Mouse (Mus musculus) embryonic facial prominence, embryonic 11.5 days (tissue): ENCODE data around the gene Irgq. TPM values are rescaled to one million over a fixed set of nuclear protein-coding genes. Genes with fewer than 3 reads are reported as not detected.
A peak's percentile ranks its signal among the peaks of the same experiment; 100 is the strongest.
"Not testable (repeated sequence)": the region's sequence is repeated elsewhere in the genome, so short reads cannot be mapped to it uniquely, and the experiment has no call there.

Experiments used
- ATAC-seq: fragments of 200-750 bp; cut with Nextera tagmentation; replicated peaks from 2 replicates; pipeline ENCODE4 v1.8.0; 2017; ENCODE audit warnings: low read depth; ENCODE audit not compliant: insufficient number of reproducible peaks, low FRiP score, low TSS enrichment
- DNase-seq: peaks from one replicate; pipeline ENCODE4 v3.0.0-alpha.2; 2015; ENCODE audit warnings: low spot score
- H3K27ac ChIP-seq: fragments of 300-500 bp; sonication (generic); replicated peaks from 2 replicates; pipeline ENCODE4 v1.5.1; 2014; ENCODE audit warnings: mild to moderate bottlenecking, low read depth, low read length, control low read depth
- H3K27me3 ChIP-seq: fragments of 300-500 bp; sonication (generic); 2 replicates; pipeline ENCODE4 v1.6.1; 2014; ENCODE audit warnings: mild to moderate bottlenecking, low read length, moderate library complexity, mixed read lengths; ENCODE audit not compliant: control insufficient read depth, insufficient read depth
- H3K36me3 ChIP-seq: fragments of 300-500 bp; sonication (generic); replicated peaks from 2 replicates; pipeline ENCODE4 v1.6.1; 2014; ENCODE audit warnings: low read depth, mild to moderate bottlenecking, low read length, moderate library complexity, mixed read lengths; ENCODE audit not compliant: control insufficient read depth, insufficient read depth
- H3K4me1 ChIP-seq: fragments of 300-500 bp; sonication (generic); 2 replicates; pipeline ENCODE4 v1.6.1; 2014; ENCODE audit warnings: low read length, mixed read lengths; ENCODE audit not compliant: control insufficient read depth, insufficient read depth
- H3K4me2 ChIP-seq: fragments of 300-500 bp; sonication (generic); 2 replicates; pipeline ENCODE4 v1.6.1; 2014; ENCODE audit warnings: low read depth, mild to moderate bottlenecking, control low read depth, low read length, moderate library complexity
- H3K4me3 ChIP-seq: fragments of 300-500 bp; sonication (generic); 2 replicates; pipeline ENCODE4 v1.5.1; 2014; ENCODE audit warnings: low read depth, low read length, control low read depth
- H3K9ac ChIP-seq: fragments of 300-500 bp; sonication (generic); replicated peaks from 2 replicates; pipeline ENCODE4 v1.6.1; 2014; ENCODE audit warnings: mild to moderate bottlenecking, control low read depth, low read length
- H3K9me3 ChIP-seq: fragments of 300-500 bp; sonication (generic); replicated peaks from 2 replicates; pipeline ENCODE4 v1.6.1; 2016; ENCODE audit warnings: mild to moderate bottlenecking, low read length, inconsistent platforms, mixed read lengths; ENCODE audit not compliant: control insufficient read depth
- WGBS: fragments of 180-500 bp; shearing (Covaris S2); extraction: QIAGEN DNeasy Blood & Tissue Kit; methylation state at CpG from one replicate; pipeline ENCODE4 v1.1.7; 2014; 5-methylcytosine and 5-hydroxymethylcytosine counted together
- polyA plus RNA-seq: library from polyadenylated mRNA; unstranded; fragments of >200 nt; fragmentation: Nextera tagmentation; extraction: Ambion mirVana; gene quantifications from 2 replicates; pipeline ENCODE4 v1.2.1, GENCODE M21; 2014

Irgq gene
- 8.0 and 8.7 TPM in 2 replicates for polyA plus RNA-seq

DNA sequence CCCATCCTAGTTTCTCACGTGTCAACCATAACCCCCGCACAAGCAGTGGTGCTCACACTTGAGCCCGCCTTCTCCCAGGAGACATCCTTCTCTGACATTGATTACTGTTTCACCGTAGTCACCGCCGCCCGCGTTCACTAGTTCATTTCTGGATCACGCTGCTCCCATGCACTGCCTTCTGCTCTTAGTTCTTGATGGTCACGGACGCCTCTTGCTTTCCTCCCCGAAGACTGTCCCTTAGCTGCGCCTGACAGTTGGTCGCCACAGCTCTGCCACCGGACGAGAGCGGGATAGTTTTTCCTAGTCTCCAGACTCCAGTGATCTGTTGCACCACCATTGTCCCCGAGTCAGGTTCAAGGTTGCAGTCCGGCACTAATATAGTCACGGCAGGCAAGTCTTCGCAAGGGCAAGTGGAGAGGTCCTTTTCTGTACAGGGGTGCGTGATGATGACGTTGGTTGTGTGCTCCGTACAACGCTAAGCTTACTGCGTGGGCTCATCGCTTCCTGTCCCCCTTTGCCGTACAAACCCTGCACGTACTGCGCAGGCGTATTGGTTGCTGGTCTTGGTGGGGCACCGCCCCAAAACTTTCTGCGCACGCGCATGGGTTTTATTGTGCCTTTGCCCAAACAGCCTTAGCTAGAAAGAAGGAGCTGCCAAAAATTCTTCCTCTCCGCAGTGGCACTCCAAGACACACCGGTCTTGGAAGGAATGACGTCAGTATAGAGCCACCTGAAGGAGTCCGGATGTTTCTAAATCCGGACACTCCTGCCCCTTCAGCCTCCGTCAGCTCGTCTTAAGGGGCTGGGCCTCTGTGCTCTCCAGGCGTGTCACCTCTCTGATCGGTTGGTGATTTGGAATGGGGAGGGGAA lies at the start of gene Irgq:
Irgq (plus strand) TSS at position 628 of the 870 bp plus-strand sequence.
- WGBS, result under 1% methylated on average over 44 of the region's 44 CpGs
- Histone ChIP-seq H3K27me3 (peaks cover 6% of the 10 kb centered on the region), H3K4me1 (peaks cover 3% of the 10 kb centered on the region; the same call in 1 of the 2 replicates), H3K27ac (no peak within 1 kb of the TSS; the same call in 1 of the 2 replicates), H3K36me3 (peaks cover 3% of the 10 kb centered on the region), H3K9me3 (no peaks in the 10 kb centered on the region), H3K4me2 (peak within 1 kb of the TSS; percentile 84), H3K4me3 (peak within 1 kb of the TSS; percentile 47), H3K9ac (peak within 1 kb of the TSS; percentile 77)
- peak; percentile 100 for DNase-seq
- peak; percentile 90 for ATAC-seq

DNA sequence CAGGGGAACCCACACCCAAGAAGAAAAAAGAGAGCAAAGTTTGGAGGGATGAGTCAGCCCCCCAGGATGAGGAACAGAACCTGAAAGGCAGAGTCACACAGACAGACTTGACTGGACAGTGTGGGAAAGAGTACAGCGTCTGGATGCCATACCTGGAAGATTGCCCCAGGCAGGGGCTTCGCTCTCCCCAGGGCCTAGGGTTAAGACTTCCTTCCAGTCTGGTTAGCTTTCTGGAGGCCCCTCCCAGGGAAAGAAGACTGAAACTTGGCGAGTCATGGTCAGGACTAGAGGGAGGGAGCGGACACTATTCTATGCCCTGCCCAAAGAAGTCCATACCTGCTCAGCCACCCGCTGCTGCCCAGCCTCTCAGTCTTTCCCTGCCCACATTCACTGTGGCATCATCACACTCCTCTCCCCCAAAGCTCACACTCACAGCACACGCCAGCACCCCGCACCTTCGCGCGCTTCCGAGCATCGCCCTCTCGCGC lies 49.5 kb upstream of the Irgq start:
- peak overlapping the region; percentile 66 for H3K4me3 ChIP-seq
- no peaks in the 10 kb centered on the region; the same call in 1 of the 2 replicates for H3K27me3 ChIP-seq
- H3K9ac ChIP-seq, result peak overlapping the region; percentile 68
- DNase-seq (no peak), ATAC-seq (peak; percentile 41; the same call in 1 of the 2 replicates)
- H3K36me3 ChIP-seq, result no peaks in the 10 kb centered on the region
- H3K27ac ChIP-seq, result no peak overlapping the region
- H3K9me3 ChIP-seq, result no peaks in the 10 kb centered on the region
- no peaks in the 10 kb centered on the region for H3K4me1 ChIP-seq
- 12% methylated on average over 14 of the region's 14 CpGs for WGBS
- peak overlapping the region; percentile 96 for H3K4me2 ChIP-seq

DNA sequence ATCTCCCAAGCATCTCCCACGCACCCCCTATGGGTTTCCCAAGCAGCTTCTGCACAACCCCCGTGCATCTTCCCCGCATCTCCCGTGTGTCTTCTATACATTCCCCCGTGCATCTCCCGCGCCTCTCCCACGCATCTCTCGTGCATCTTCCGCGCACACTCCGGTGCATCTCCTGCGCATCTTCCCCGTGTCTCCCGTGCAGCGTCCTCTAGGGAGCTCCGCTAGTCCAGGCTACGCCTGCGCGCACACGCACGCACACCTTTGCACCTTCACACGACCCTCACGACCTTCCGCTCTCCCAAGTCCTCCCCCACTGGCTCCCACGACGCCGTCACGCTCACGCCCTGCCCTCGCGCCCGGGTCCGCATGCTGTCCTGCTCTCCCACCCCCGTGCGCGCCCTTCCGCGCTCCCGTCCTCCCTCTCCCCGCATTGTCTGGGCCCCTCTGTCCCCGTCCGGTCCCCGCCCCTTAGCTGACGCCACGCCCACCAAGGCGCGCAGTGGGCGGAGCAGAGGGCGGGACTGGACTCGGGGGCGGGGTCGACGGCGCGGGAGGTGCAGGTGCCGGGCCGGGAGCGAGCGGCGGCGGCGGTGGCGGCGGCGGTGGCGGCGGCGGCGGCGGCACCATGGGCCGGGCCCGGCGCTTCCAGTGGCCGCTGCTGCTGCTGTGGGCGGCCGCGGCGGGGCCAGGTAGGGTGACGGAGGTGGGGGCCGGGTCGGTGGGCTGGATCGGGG lies 48.8 kb upstream of the Irgq start, which contains the start of gene Cadm4:
Cadm4 (plus strand) TSS at position 550 of the 734 bp plus-strand sequence.
- no peak within 1 kb of the TSS for H3K27ac ChIP-seq
- H3K4me2 ChIP-seq, result peak within 1 kb of the TSS; percentile 96
- H3K36me3 ChIP-seq, result no peaks in the 10 kb centered on the region
- peak; percentile 89 for DNase-seq
- peak; percentile 74 for ATAC-seq
- no peaks in the 10 kb centered on the region; the same call in 1 of the 2 replicates for H3K27me3 ChIP-seq
- WGBS, result under 1% methylated on average over 56 of the region's 83 CpGs
- peak within 1 kb of the TSS; percentile 68 for H3K9ac ChIP-seq
- no peaks in the 10 kb centered on the region for H3K9me3 ChIP-seq
- no peaks in the 10 kb centered on the region for H3K4me1 ChIP-seq
- H3K4me3 ChIP-seq, result peak within 1 kb of the TSS; percentile 66

DNA sequence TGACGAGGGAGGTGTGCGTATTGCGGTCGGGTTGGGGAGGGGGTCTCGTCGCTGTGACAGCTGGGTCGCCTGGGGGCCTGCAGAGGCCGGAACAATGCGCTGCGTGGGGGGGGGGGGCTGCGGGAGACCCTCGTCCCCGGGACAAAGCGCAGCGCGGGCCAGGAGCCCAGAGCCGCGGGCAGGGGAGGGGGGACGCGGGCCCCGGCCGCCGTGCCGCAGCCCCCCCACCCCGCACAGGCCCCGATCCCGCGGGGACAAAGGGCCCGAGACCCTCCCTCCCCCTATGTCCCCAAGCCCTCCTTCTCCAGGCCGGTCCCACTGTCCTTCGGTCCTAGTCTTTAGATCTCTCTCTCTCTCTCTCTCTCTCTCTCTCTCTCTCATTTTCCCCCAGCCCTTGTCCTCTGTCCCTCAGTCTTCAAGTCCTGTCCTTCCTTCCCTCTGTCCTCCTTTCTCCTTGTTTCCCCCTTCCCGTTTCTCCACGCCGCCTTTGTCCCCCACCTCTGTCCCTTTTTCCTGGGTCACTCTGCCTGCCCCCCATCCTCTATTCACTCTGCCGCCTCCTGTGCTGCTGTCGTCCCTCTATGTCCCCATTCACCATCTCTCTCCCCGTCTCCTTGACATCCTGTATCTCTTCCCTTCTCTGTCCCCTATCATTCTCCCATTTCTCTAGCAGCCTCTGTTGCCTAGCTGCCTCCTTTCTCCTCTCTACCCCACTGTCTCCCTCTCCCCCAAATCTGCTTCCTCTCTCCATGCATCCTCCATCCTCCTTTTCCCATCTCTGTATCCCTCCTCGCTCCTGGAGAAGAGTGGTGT lies 48.1 kb upstream of the Irgq start:
- Histone ChIP-seq H3K27ac (no peak overlapping the region), H3K36me3 (no peaks in the 10 kb centered on the region), H3K27me3 (no peaks in the 10 kb centered on the region; the same call in 1 of the 2 replicates), H3K9me3 (no peaks in the 10 kb centered on the region), H3K4me1 (no peaks in the 10 kb centered on the region), H3K4me2 (peak overlapping the region; percentile 96), H3K9ac (peak overlapping the region; percentile 68), H3K4me3 (peak overlapping the region; percentile 66)
- ATAC-seq (peak; percentile 17; the same call in 1 of the 2 replicates), DNase-seq (no peak)
- 8% methylated on average over 8 of the region's 38 CpGs for WGBS

DNA sequence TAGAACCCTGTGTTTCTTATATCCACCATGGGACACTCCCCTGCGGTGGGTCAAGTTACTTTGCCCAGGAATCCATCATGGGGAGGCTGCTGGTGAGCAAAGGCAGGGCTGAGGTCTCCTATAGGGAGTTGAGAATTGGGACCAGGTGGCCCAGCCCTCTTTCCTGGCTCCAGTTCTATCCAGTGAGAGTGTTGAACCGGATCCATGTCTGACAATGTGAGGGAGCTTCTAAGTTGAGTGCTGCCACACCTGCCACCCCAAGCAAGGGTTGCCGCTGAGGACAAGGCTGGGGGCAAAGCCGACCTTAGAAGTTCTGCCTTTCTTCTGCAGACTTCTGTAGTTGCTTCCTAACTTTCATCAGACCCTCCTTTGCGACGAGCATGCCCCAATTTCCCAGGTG lies 47.2 kb upstream of the Irgq start:
- not testable (repeated sequence) for H3K9ac ChIP-seq, ATAC-seq, H3K4me1 ChIP-seq, H3K27me3 ChIP-seq, H3K9me3 ChIP-seq, H3K4me3 ChIP-seq, H3K36me3 ChIP-seq, H3K4me2 ChIP-seq, H3K27ac ChIP-seq, DNase-seq
- 41% methylated on average over 6 of the region's 6 CpGs for WGBS

DNA sequence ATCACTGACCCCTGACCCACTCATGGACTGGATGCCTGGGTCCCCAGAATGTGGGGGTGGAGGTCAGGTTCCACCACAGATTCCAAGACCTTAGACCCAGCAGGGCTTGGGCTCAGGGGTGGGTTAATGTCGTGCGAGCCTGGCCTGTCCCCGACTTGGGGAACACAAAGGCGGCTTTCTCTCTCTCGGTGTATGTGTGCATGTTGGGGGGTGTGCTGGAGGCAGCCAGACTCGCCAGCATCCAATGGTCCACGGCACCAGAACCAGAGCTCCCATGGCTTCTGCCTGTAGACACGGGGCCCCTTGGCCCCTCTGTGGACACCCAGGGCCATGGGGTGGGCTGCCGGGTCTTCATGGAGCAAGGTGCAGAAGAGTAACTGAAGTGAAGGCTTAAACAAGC lies 45.0 kb upstream of the Irgq start:
- no peaks in the 10 kb centered on the region for H3K36me3 ChIP-seq
- no peaks in the 10 kb centered on the region for H3K9me3 ChIP-seq
- H3K4me1 ChIP-seq, result no peaks in the 10 kb centered on the region
- ATAC-seq (no peak), DNase-seq (no peak)
- WGBS, result 77% methylated on average over 9 of the region's 9 CpGs
- H3K4me3 ChIP-seq, result no peak overlapping the region
- no peak overlapping the region for H3K4me2 ChIP-seq
- no peaks in the 10 kb centered on the region; the same call in 1 of the 2 replicates for H3K27me3 ChIP-seq
- H3K27ac ChIP-seq, result no peak overlapping the region
- H3K9ac ChIP-seq, result no peak overlapping the region

DNA sequence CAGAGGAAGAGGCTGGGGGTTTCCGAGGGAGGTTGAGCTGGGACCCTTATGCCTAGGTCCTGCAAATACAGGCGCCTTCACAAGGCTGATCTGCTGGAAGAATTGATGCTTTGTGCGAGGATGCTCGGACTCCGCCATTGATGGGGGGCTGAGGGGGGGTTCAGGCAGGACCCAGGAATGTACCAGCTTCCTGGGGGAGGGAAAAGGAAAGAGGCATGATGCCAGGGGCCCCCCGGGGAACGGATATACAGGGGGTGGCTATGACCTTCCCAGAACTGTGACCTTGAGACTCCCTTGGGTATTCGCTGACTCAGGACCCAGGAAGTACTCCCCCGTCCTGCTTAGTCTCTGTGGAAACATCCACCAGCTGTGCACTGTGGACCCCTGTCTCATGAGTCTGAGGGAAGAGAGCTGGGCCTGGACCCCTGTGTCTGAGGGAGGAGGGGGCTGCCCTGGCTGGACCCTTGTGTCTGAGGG lies 43.8 kb upstream of the Irgq start:
- ATAC-seq (peak; percentile 57), DNase-seq (no peak)
- H3K4me3 ChIP-seq, result no peak overlapping the region
- no peaks in the 10 kb centered on the region for H3K36me3 ChIP-seq
- no peak overlapping the region for H3K4me2 ChIP-seq
- H3K27ac ChIP-seq, result peak overlapping the region; percentile 28; the same call in 1 of the 2 replicates
- H3K9ac ChIP-seq, result peak overlapping the region; percentile 18; the same call in 1 of the 2 replicates
- H3K4me1 ChIP-seq, result no peaks in the 10 kb centered on the region
- H3K27me3 ChIP-seq, result no peaks in the 10 kb centered on the region; the same call in 1 of the 2 replicates
- 50% methylated on average over 9 of the region's 9 CpGs for WGBS
- no peaks in the 10 kb centered on the region for H3K9me3 ChIP-seq
